Comparison of ENCODE assay signal across 16 mouse cellular contexts in genomic region chr12:81034042-81034417, GRCm38 (mm10). TPM values are rescaled to one million over a fixed set of nuclear protein-coding genes. Genes with fewer than 3 reads are reported as not detected.
DNase-seq lines count a peak whose midpoint lies in the region; ATAC-seq lines count a peak whose summit lies in the region.
"Had no signal": no experiment of that assay in that cellular context is flagged by ENCODE, and none has a peak within 500 bp of the region (broad histone marks: within the 10 kb centered on the region; RNA-seq: fewer than 3 reads in every experiment).

No protein-coding gene starts in this region.

- H3K36me3 ChIP-seq in forebrain, embryonic 11.5 days (ENCODE audit: control insufficient read depth, insufficient read depth, low read length) = no peaks in the 10 kb centered on the region
- H3K36me3 ChIP-seq in forebrain, embryonic 15.5 days = no peaks in the 10 kb centered on the region
- no peaks in the 10 kb centered on the region for H3K36me3 ChIP-seq in midbrain, embryonic 16.5 days (ENCODE audit: control insufficient read depth, insufficient read depth, low read length)
- H3K36me3 ChIP-seq: heart, embryonic 13.5 days; lung, embryonic 15.5 days had no signal

- H3K27ac ChIP-seq in forebrain, embryonic 11.5 days (ENCODE audit: low read depth, low read length) = no peak overlapping the region
- H3K27ac ChIP-seq in forebrain, embryonic 15.5 days (replicated peaks) = no peak overlapping the region
- H3K27ac ChIP-seq in midbrain, embryonic 16.5 days (ENCODE audit: low read length) = peak overlapping the region; percentile 31; the same call in 1 of the 2 replicates
- H3K27ac ChIP-seq: heart, embryonic 13.5 days; lung, embryonic 15.5 days had no signal

- DNase-seq in forebrain, embryonic 11.5 days (ENCODE audit: low spot score) = peak; percentile 11
- peak; percentile 9 for DNase-seq in urinary bladder, postnatal 14 days (ENCODE audit: low spot score)
- DNase-seq in urinary bladder, adult 2 months (ENCODE audit: low spot score) = no peak
- no peak for DNase-seq in frontal cortex, postnatal 36 days (ENCODE audit: low spot score in 2 of 2)
- DNase-seq in cerebellum, postnatal 4 days (ENCODE audit: low spot score in 2 of 2) = no peak
- no peak for DNase-seq in thymus, postnatal 25 days
- DNase-seq: cerebellum, postnatal 25 days; kidney, postnatal 4 days; right cerebral cortex, postnatal 14 days; thymus, postnatal 4 days had no signal

- H3K4me3 ChIP-seq in forebrain, embryonic 11.5 days (ENCODE audit: low read depth, low read length) = no peak overlapping the region
- no peak overlapping the region for H3K4me3 ChIP-seq in forebrain, embryonic 15.5 days
- no peak overlapping the region for H3K4me3 ChIP-seq in midbrain, embryonic 16.5 days (ENCODE audit: low read depth, low read length)
- H3K4me3 ChIP-seq: heart, embryonic 13.5 days; lung, embryonic 15.5 days had no signal

- H3K4me2 ChIP-seq in forebrain, embryonic 11.5 days (ENCODE audit: low read depth, low read length, severe bottlenecking) = no peak overlapping the region
- H3K4me2 ChIP-seq in forebrain, embryonic 15.5 days (replicated peaks) = no peak overlapping the region
- H3K4me2 ChIP-seq in midbrain, embryonic 16.5 days (ENCODE audit: low read length) = 0 out of 2 replicates have a peak overlapping the region, but pooled peaks have one; percentile 24
- H3K4me2 ChIP-seq: heart, embryonic 13.5 days; lung, embryonic 15.5 days had no signal

- H3K9me3 ChIP-seq in forebrain, embryonic 11.5 days (ENCODE audit: control insufficient read depth, low read length) = no peaks in the 10 kb centered on the region
- H3K9me3 ChIP-seq in forebrain, embryonic 15.5 days = no peaks in the 10 kb centered on the region
- H3K9me3 ChIP-seq in midbrain, embryonic 16.5 days (replicated peaks; ENCODE audit: control insufficient read depth, low read length, poor library complexity, severe bottlenecking) = no peaks in the 10 kb centered on the region
- H3K9me3 ChIP-seq: heart, embryonic 13.5 days; lung, embryonic 15.5 days had no signal

- no peaks in the 10 kb centered on the region for H3K27me3 ChIP-seq in forebrain, embryonic 11.5 days (ENCODE audit: control insufficient read depth, insufficient read depth, low read length)
- H3K27me3 ChIP-seq in forebrain, embryonic 15.5 days = no peaks in the 10 kb centered on the region
- H3K27me3 ChIP-seq in midbrain, embryonic 16.5 days (ENCODE audit: control insufficient read depth, insufficient read depth, low read depth, low read length) = no peaks in the 10 kb centered on the region

- 88% methylated on average over 4 of the region's 4 CpGs for WGBS in forebrain, embryonic 11.5 days
- WGBS in forebrain, embryonic 15.5 days = 83% methylated on average over 4 of the region's 4 CpGs
- WGBS in midbrain, embryonic 16.5 days = 59% methylated on average over 4 of the region's 4 CpGs

- no peaks in the 10 kb centered on the region; the same call in 1 of the 2 replicates for H3K4me1 ChIP-seq in forebrain, embryonic 11.5 days (replicated peaks; ENCODE audit: control insufficient read depth, insufficient read depth, low read length)
- H3K4me1 ChIP-seq in forebrain, embryonic 15.5 days = peaks cover 4% of the 10 kb centered on the region; the same call in 1 of the 2 replicates
- H3K4me1 ChIP-seq in midbrain, embryonic 16.5 days (ENCODE audit: control insufficient read depth, insufficient read depth, low read length) = peaks cover 5% of the 10 kb centered on the region; the same call in 1 of the 2 replicates
- H3K4me1 ChIP-seq: heart, embryonic 13.5 days; lung, embryonic 15.5 days had no signal

- 0 out of 2 replicates have a peak overlapping the region, but pooled peaks have one; percentile 8 for H3K9ac ChIP-seq in forebrain, embryonic 11.5 days (ENCODE audit: low read length)
- H3K9ac ChIP-seq in forebrain, embryonic 15.5 days (replicated peaks) = no peak overlapping the region
- H3K9ac ChIP-seq in midbrain, embryonic 16.5 days (ENCODE audit: low read depth, low read length) = no peak overlapping the region
- H3K9ac ChIP-seq: forebrain, postnatal 0 days; heart, embryonic 13.5 days; lung, embryonic 15.5 days had no signal

- ATAC-seq in forebrain, embryonic 11.5 days (replicated peaks; ENCODE audit: low FRiP score) = no peak
- no peak for ATAC-seq in forebrain, embryonic 15.5 days (replicated peaks)
- peak; percentile 61 for ATAC-seq in midbrain, embryonic 16.5 days
- ATAC-seq: inflammation-experienced regulatory T-cells, adult 6 months had no signal

RNA-seq across cellular contexts. Expression of gene Smoc1, which starts 7.4 kb away (rescaled TPM):
- 6.7 and 6.8 TPM in 2 replicates for polyA plus RNA-seq in forebrain, embryonic 11.5 days (2014; fragmentation: Nextera tagmentation; extraction: Ambion mirVana)
- polyA plus RNA-seq in forebrain, embryonic 15.5 days (2015; fragmentation: Nextera tagmentation; extraction: Ambion mirVana) = 10.3 and 12.1 TPM in 2 replicates
- polyA plus RNA-seq in urinary bladder, adult 2 months (2012; rRNA removed) = 9.5 and 9.8 TPM in 2 replicates
- polyA plus RNA-seq in midbrain, embryonic 16.5 days (2015; fragmentation: Nextera tagmentation; extraction: Ambion mirVana) = 21.6 and 29.0 TPM in 2 replicates

Comparison
In these comparisons a context has a peak if more than half of its experiments do, and no peak if none do; other contexts are left out.
1. DNase-seq: peak in forebrain, embryonic 11.5 days (single experiment) and urinary bladder, postnatal 14 days (single experiment); none in urinary bladder, adult 2 months (single experiment), frontal cortex, postnatal 36 days (0 of 2), cerebellum, postnatal 4 days (0 of 2) and thymus, postnatal 25 days (single experiment).